Mouse (Mus musculus): Measurements from ENCODE around the gene Armc9. TPM values are rescaled to one million over a fixed set of nuclear protein-coding genes. Genes with fewer than 3 reads are reported as not detected.

Armc9 gene
- polyA plus RNA-seq, 1 experiment from 2014 or later: 10.6 TPM

DNA sequence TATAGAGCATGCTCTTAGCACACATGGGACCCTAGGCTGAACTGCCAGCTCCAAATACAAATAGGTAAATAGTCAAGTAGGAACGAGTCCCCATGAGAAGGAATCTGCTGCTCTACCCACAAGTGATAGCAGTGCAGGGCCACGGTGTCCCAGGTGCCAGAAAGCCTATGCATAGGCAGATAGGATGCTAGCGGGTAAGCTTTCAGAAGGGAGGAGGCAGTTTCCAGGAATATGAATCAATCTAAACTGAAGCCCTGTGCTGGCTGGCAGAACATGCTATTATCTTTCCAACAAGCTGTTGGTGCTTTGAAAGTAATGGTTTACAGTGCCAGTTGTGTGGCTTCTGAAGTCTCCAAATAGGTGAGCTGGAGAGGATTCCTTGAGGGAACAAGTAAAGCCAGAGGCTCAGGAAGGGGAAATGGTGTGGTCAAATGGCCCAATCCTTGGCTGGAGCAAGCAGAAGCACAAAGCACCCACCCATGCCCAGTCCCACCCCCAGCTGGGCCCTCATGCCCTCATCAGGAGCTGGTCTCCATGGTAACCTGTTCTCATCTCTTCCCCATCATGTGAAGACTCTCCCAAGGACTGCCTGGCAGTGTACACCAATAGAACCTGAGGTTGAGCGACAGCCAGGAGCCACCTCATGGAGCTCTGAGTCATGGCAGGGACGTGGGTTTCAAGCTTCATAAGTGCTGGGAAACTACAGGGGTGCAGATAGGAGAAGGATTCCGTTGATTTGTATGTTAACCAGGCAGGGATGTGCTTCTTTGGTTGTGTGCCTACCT, 90.9 kb downstream of the Armc9 start:
- no peak for TF ChIP-seq CTCF (IDR thresholded peaks at IDR 0.05; ENCODE audit: low read depth)
- Histone ChIP-seq H3K27ac (ENCODE audit: low read depth, low read length) (no peak overlapping the region), H3K27me3 (replicated peaks; ENCODE audit: control insufficient read depth, insufficient read depth, low read length) (no peaks in the 10 kb centered on the region), H3K36me3 (ENCODE audit: control insufficient read depth, insufficient read depth) (peaks cover 6% of the 10 kb centered on the region; the same call in 1 of the 2 replicates), H3K4me1 (replicated peaks; ENCODE audit: control insufficient read depth, insufficient read depth, low read length) (no peaks in the 10 kb centered on the region), H3K9ac (ENCODE audit: low read depth, low read length) (no peak overlapping the region), H3K4me2 (replicated peaks; ENCODE audit: low read depth) (no peak overlapping the region), H3K9me3 (ENCODE audit: control insufficient read depth) (no peaks in the 10 kb centered on the region), H3K4me3 (ENCODE audit: low read depth, low read length) (no peak overlapping the region)
- WGBS: 90% methylated on average over 6 of the region's 6 CpGs
- ATAC-seq: no peak

DNA sequence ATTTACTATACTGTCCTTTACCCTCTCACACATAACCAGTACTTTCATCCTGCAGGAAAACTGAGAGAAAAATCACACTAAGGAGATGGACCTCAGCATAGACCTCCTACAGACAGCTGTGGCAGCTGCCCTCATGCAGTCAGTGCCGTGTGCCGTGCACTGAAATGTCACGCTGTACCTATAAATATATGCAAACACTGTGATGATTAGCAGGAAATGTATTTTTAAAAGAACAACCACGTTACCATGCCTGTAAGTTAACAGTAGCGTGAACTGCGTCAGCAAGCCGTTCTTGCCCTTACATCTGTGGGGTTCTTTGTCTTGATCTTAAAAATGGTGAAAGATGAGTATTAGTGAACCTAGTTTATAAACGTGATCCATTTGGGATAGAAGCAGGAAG, 98.8 kb downstream of the Armc9 start:
- Histone ChIP-seq H3K9me3 (ENCODE audit: control insufficient read depth) (no peaks in the 10 kb centered on the region), H3K27ac (ENCODE audit: low read depth, low read length) (no peak overlapping the region), H3K4me1 (replicated peaks; ENCODE audit: control insufficient read depth, insufficient read depth, low read length) (no peaks in the 10 kb centered on the region), H3K4me2 (replicated peaks; ENCODE audit: low read depth) (no peak overlapping the region), H3K4me3 (ENCODE audit: low read depth, low read length) (no peak overlapping the region), H3K9ac (ENCODE audit: low read depth, low read length) (no peak overlapping the region), H3K27me3 (replicated peaks; ENCODE audit: control insufficient read depth, insufficient read depth, low read length) (no peaks in the 10 kb centered on the region), H3K36me3 (ENCODE audit: control insufficient read depth, insufficient read depth) (no peaks in the 10 kb centered on the region)
- no peak for ATAC-seq
- WGBS: 84% methylated on average over 8 of the region's 8 CpGs
- TF ChIP-seq CTCF (IDR thresholded peaks at IDR 0.05; ENCODE audit: low read depth): no peak

- H3K9ac ChIP-seq (ENCODE audit: low read depth, low read length): no peak overlapping the region
- H3K4me1 ChIP-seq (replicated peaks; ENCODE audit: control insufficient read depth, insufficient read depth, low read length): no peaks in the 10 kb centered on the region
- no peak overlapping the region for H3K27ac ChIP-seq (ENCODE audit: low read depth, low read length)
- H3K4me3 ChIP-seq (ENCODE audit: low read depth, low read length): no peak overlapping the region
- 70% methylated on average over 4 of the region's 4 CpGs for WGBS
- no peaks in the 10 kb centered on the region for H3K36me3 ChIP-seq (ENCODE audit: control insufficient read depth, insufficient read depth)
- H3K4me2 ChIP-seq (replicated peaks; ENCODE audit: low read depth): no peak overlapping the region
- no peaks in the 10 kb centered on the region for H3K27me3 ChIP-seq (replicated peaks; ENCODE audit: control insufficient read depth, insufficient read depth, low read length)
- H3K9me3 ChIP-seq (ENCODE audit: control insufficient read depth): no peaks in the 10 kb centered on the region
- TF ChIP-seq CTCF (IDR thresholded peaks at IDR 0.05; ENCODE audit: low read depth): no peak
- ATAC-seq: no peak
Observed at GRCm38 (mm10) chr1:86256311-86256710, 101.7 kb downstream of the Armc9 start.

DNA sequence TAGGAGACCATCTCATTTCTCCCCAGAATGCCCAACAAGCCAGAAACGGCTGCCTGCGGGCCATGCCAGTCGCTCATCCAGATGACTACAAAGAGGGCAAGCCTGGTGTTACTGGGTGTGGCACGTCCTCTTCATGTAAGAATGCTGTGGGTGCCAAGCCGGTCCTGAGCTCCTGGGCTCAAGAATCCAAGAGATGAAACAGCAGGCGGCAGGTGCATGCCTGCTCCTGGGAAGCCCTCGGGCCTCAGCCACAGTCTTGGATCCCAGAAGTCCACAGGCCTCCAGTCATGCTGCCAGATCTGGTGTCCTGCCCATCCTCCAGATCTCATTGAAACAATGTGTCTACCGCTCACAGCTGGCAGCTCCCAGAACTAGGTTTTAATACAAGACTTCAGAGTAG, 102.6 kb downstream of the Armc9 start:
- Histone ChIP-seq H3K9me3 (ENCODE audit: control insufficient read depth) (no peaks in the 10 kb centered on the region), H3K27me3 (replicated peaks; ENCODE audit: control insufficient read depth, insufficient read depth, low read length) (no peaks in the 10 kb centered on the region), H3K4me1 (replicated peaks; ENCODE audit: control insufficient read depth, insufficient read depth, low read length) (no peaks in the 10 kb centered on the region), H3K27ac (ENCODE audit: low read depth, low read length) (no peak overlapping the region), H3K4me3 (ENCODE audit: low read depth, low read length) (no peak overlapping the region), H3K4me2 (replicated peaks; ENCODE audit: low read depth) (no peak overlapping the region), H3K36me3 (ENCODE audit: control insufficient read depth, insufficient read depth) (no peaks in the 10 kb centered on the region), H3K9ac (ENCODE audit: low read depth, low read length) (no peak overlapping the region)
- ATAC-seq: no peak
- no peak for TF ChIP-seq CTCF (IDR thresholded peaks at IDR 0.05; ENCODE audit: low read depth)
- WGBS: 88% methylated on average over 8 of the region's 8 CpGs

GRCm38 (mm10) chr1:86258171-86258824, 103.7 kb downstream of the Armc9 start:
- no peak for TF ChIP-seq CTCF (IDR thresholded peaks at IDR 0.05; ENCODE audit: low read depth)
- H3K36me3 ChIP-seq (ENCODE audit: control insufficient read depth, insufficient read depth): no peaks in the 10 kb centered on the region
- no peak for ATAC-seq
- WGBS: 84% methylated on average over 7 of the region's 7 CpGs
- no peaks in the 10 kb centered on the region for H3K9me3 ChIP-seq (ENCODE audit: control insufficient read depth)
- H3K4me1 ChIP-seq (replicated peaks; ENCODE audit: control insufficient read depth, insufficient read depth, low read length): no peaks in the 10 kb centered on the region
- H3K27me3 ChIP-seq (replicated peaks; ENCODE audit: control insufficient read depth, insufficient read depth, low read length): no peaks in the 10 kb centered on the region
- no peak overlapping the region for H3K9ac ChIP-seq (ENCODE audit: low read depth, low read length)
- no peak overlapping the region for H3K27ac ChIP-seq (ENCODE audit: low read depth, low read length)
- H3K4me3 ChIP-seq (ENCODE audit: low read depth, low read length): no peak overlapping the region
- H3K4me2 ChIP-seq (replicated peaks; ENCODE audit: low read depth): no peak overlapping the region

DNA sequence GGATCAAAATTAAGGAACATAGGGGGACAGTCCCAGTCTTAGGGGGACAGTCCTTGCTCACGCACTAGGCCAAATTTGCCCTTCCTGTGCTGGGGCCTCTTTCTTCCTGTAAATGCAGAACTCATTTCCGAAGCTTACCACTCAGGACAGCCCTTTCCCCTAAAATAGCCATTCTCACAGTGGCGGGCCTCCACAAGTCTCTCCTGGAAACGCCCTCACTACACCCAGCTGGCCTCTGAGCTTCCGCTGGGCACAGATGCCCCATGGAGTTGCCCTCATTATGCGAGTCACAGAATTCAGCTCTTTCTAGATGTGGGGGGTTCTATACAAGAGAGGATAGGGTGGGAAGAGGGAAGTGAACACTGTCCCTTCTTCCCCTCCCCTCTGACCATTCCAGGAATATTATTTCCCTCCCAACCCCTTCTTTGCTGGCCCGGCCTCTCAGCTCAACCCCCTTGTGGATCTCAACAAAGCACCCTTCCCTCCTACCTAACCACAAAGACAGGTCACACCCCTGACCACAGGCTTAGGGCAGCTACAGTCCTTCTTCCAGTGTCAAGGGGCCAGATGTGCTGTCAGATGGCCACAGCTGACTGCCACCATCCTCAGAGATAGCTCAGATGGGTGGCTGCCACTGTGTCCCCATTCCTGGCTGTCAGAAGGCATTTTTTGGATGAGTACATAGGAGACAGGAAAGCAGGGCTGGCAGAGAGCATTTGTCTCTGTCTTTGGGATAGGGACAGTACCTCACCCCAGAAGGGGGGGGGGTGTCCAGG, 109.2 kb downstream of the Armc9 start:
- no peak for TF ChIP-seq CTCF (IDR thresholded peaks at IDR 0.05; ENCODE audit: low read depth)
- WGBS: 76% methylated on average over 7 of the region's 7 CpGs
- no peak for ATAC-seq

More for the DNA sequence above, 109.2 kb downstream of the Armc9 start:
- Histone ChIP-seq H3K4me3 (ENCODE audit: low read depth, low read length) (no peak overlapping the region), H3K9ac (ENCODE audit: low read depth, low read length) (no peak overlapping the region), H3K9me3 (ENCODE audit: control insufficient read depth) (no peaks in the 10 kb centered on the region), H3K27ac (ENCODE audit: low read depth, low read length) (no peak overlapping the region), H3K27me3 (replicated peaks; ENCODE audit: control insufficient read depth, insufficient read depth, low read length) (no peaks in the 10 kb centered on the region), H3K4me2 (replicated peaks; ENCODE audit: low read depth) (no peak overlapping the region), H3K36me3 (ENCODE audit: control insufficient read depth, insufficient read depth) (no peaks in the 10 kb centered on the region), H3K4me1 (replicated peaks; ENCODE audit: control insufficient read depth, insufficient read depth, low read length) (no peaks in the 10 kb centered on the region)
